Mouse (Mus musculus) thymus, postnatal 36 days (tissue): ENCODE results near the gene Clba1.

Experiments
- DNase-seq, 2 experiments: peaks; one replicate each; pipeline ENCODE4 v3.0.0; 2022; ENCODE audit warnings: mixed read lengths in 2 of 2

The Clba1 gene

GRCm38 (mm10) chr12:112808587-112809364 is at the start of gene Clba1:
TSS of gene Clba1 (plus strand) at chr12:112808937.
- peak; percentile 85 to 91 for DNase-seq

DNA sequence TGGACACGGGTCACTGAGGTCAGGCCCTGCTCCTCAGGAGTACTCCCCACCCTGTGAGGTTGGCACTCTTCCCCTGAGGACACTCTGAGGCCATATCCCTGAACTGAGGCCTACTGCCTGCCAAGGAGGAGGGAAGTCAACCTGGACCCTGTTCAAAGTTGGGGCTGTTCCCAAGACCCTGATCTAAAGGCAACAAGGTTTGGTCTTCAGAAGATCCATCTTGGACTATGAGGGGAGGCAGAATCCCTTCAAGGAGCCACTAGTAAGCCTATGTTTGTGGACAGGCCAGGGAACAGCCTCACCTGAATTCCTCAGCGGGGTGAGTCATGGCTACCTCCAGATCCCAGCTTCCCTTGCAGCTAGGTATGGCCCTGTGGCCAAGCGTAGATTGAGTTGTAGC is 49.3 kb upstream of the Clba1 start:
- DNase-seq, result no peak

GRCm38 (mm10) chr12:112760154-112760926 is 48.4 kb upstream of the Clba1 start, which contains the start of gene Pld4:
TSS of gene Pld4 (plus strand) at chr12:112760655.
- peak; percentile 44 for DNase-seq

DNA sequence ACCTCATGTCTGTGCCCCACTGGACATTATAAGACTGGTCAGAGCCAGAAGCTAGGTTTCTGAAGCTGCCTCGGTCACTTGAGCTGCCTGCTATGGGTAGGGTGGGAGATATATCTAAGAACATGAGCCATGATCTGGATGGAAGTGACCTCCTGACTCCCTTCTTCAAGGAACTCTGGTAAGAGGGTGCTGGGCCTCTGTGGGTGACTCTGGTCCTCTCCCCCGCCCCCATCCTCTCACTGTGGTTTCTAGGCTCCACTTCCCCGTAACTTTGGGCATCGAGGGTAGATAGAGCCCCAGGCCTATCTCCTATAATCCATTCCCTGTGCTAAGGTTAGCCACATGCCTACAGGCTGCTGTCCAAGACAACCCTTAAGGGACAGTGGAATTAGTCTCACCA is 47.3 kb upstream of the Clba1 start:
- peak in 1 of 2 experiments; percentile 0 for DNase-seq

GRCm38 (mm10) chr12:112762018-112762417 is 46.7 kb upstream of the Clba1 start:
- DNase-seq, result peak; percentile 8 to 13

DNA sequence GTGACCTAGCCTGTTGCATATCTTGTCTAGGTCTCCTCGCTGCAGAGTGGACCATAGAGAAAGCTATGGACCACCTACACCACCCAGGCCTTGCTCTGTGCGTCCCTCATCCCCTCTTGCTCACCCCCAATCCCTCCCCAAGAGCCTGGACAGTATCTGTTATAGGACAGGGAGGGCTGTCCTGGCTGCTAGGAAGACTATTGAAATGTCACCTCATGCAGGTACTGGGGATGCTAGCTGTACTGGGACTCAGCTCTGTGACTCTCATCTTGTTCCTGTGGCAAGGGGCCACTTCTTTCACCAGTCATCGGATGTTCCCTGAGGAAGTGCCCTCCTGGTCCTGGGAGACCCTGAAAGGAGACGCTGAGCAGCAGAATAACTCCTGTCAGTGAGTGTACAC is 45.6 kb upstream of the Clba1 start:
- peak; percentile 0 to 2 for DNase-seq

DNA sequence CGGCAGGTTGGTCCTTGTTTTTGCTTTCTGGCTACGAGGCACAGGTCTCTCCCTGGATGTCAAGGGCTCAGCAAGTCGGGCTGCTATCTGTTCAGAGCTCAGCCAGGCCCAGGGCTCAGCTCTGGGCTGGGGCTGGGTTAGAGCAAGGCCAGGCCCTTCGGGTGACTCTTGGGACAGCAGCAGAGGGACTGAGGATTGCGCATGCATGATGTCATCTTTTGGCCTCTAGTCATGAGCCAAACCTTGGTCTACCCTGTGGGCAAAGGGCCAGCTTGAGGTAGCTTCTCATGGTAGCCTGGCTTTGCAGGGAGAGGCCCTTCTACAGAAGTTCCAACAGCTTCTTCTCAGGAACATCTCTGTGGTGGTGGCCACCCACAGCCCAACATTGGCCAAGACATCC is 44.6 kb upstream of the Clba1 start:
- DNase-seq, result peak; percentile 1 to 2

DNA sequence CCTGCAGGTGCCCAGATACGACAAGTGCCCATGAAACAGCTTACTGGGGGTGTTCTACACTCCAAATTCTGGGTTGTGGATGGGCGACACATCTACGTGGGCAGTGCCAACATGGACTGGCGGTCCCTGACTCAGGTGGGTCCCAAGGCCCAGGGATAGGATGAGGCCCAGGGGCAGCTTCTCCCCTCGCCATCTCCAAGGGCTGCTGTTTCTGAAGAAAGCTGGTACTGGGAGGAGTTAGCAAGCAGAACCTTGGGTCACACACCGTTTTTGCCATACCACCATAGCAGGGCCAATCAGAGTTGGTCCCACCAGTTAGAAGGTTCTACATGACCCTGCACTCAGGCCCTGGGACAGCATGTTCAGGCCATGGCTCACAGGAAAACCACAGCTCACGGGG is 43.7 kb upstream of the Clba1 start:
- no peak for DNase-seq

DNA sequence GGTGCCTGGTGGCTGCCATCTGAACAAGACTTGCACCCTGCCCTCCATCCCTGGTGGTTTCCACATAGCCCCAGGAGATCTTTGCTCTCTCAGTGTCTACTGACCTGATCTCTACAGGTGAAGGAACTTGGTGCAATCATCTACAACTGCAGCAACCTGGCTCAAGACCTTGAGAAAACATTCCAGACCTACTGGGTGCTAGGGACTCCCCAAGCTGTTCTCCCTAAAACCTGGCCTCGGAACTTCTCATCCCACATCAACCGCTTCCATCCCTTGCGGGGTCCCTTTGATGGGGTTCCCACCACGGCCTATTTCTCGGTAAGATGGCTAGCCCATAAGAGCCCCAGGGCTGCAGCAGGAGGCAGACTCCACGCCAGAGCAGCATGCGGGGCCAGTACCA is 42.2 kb upstream of the Clba1 start:
- no peak for DNase-seq

- peak in 1 of 2 experiments; percentile 0 for DNase-seq
Observed at GRCm38 (mm10) chr12:112767036-112767890, 41.5 kb upstream of the Clba1 start.

DNA sequence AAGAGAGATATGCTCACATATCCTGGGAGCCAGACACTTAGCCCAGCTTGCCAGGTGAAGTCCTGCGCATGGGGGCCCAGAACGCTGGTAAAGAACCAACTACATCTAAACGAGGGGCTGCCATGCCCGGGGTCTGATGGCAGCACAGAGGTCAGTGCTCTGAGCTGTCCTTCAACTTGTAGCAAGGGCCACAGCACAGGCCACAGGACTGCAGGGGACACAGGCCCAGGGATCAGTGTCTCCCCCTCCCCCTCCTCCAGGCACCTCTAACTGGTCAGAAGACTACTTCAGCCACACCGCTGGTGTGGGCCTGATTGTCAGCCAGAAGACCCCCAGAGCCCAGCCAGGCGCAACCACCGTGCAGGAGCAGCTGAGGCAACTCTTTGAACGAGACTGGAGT is 40.6 kb upstream of the Clba1 start:
- peak in 1 of 2 experiments; percentile 0 for DNase-seq

- peak in 1 of 2 experiments; percentile 0 for DNase-seq
Observed at GRCm38 (mm10) chr12:112769031-112769430, 39.7 kb upstream of the Clba1 start.

- DNase-seq, result no peak
Observed at GRCm38 (mm10) chr12:112769751-112770150, 39.0 kb upstream of the Clba1 start.

- peak in 1 of 2 experiments; percentile 1 for DNase-seq
Observed at GRCm38 (mm10) chr12:112770396-112770795, 38.3 kb upstream of the Clba1 start.

GRCm38 (mm10) chr12:112772306-112772705 is 36.4 kb upstream of the Clba1 start:
- DNase-seq, result peak in 1 of 2 experiments; percentile 0

- peak in 1 of 2 experiments; percentile 0 for DNase-seq
Observed at GRCm38 (mm10) chr12:112773366-112773765, 35.4 kb upstream of the Clba1 start.

DNA sequence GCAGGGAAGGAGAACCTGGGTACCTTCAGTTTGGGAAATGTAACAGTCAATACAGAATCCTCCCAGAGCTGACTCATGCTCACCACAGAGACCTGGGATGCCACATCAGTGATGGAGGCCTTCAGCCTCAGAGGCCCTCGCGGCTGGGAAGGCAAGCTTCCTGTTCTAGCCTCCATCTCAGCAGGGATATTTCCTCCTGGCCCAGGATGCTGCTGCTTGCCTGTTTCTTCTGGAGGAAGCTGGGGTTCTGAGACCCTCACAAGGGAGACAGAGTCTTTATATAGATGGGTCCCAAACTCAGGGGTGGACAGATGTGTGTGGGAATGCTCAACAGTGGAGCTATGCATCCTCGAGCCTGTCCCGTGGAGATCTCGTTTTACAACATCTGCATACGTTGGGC is 34.7 kb upstream of the Clba1 start:
- no peak for DNase-seq

- DNase-seq, result no peak
Observed at GRCm38 (mm10) chr12:112774481-112774880, 34.3 kb upstream of the Clba1 start.

GRCm38 (mm10) chr12:112791026-112791425 is 17.7 kb upstream of the Clba1 start:
- DNase-seq, result no peak

GRCm38 (mm10) chr12:112793601-112794355 is 15.0 kb upstream of the Clba1 start:
- DNase-seq, result no peak

GRCm38 (mm10) chr12:112794356-112794816 is 14.4 kb upstream of the Clba1 start:
- no peak for DNase-seq

DNA sequence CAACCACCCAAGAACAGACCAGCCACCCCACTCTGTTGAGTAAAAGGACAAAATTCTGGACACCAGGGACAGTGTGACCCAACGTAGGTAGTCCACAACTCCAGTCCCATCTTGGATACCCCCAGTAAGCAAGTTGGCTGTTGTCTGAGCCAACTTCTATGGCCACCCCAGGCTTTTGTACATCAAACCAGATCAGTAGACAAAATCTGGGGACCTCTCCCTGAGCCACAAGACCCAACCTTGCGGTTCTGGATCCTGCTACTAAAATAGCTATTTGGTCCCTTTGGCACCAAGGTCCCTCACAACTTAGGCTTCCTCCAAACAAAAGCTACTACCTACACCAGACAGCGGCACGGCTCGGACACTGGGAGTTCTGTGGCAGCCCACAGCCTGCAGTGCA is 13.7 kb upstream of the Clba1 start:
- no peak for DNase-seq
